Mouse (Mus musculus) C2C12 (cell line): ENCODE results near the gene Preb.

Experiments used
- CEBPB ChIP-seq: IDR thresholded peaks from one replicate; pipeline ENCODE4 v1.6.1; 2011; ENCODE audit warnings: low read depth, mild to moderate bottlenecking, control low read depth, moderate library complexity
- CTCF ChIP-seq: IDR thresholded peaks from one replicate; pipeline ENCODE4 v1.5.1; 2011; ENCODE audit not compliant: control insufficient read depth, insufficient read depth, insufficient read length
- USF1 ChIP-seq: IDR thresholded peaks from one replicate; pipeline ENCODE4 v1.6.1; 2011; ENCODE audit warnings: low read depth, mild to moderate bottlenecking, control low read depth, moderate library complexity

DNA sequence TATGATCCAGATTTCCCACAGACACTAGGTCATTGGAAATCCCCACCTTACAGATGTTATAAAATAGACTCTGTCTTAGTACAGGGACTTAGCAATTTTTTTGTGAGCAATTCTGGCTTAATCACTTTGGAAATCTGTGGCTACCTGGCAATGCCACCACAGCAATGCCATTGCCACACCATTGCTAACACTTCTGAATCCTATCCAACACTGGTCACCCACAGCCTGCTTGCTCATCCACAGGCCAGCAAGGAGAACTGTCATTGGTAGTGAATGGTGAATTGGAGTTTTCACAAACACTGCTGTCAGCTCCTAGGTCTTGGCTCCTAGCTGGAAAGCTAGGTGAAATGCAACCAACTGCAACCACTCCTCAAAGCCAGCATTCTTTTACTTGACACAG is 49.7 kb downstream of the Preb start:
- TF ChIP-seq CTCF (no peak), CEBPB (peak; percentile 54), USF1 (no peak)
